Mouse (Mus musculus): Measurements from ENCODE around the gene Slitrk6. TPM values are rescaled to one million over a fixed set of nuclear protein-coding genes. Genes with fewer than 3 reads are reported as not detected.

Gene Slitrk6
- not detected for polyA plus RNA-seq (2017; shearing (Covaris generic))

DNA sequence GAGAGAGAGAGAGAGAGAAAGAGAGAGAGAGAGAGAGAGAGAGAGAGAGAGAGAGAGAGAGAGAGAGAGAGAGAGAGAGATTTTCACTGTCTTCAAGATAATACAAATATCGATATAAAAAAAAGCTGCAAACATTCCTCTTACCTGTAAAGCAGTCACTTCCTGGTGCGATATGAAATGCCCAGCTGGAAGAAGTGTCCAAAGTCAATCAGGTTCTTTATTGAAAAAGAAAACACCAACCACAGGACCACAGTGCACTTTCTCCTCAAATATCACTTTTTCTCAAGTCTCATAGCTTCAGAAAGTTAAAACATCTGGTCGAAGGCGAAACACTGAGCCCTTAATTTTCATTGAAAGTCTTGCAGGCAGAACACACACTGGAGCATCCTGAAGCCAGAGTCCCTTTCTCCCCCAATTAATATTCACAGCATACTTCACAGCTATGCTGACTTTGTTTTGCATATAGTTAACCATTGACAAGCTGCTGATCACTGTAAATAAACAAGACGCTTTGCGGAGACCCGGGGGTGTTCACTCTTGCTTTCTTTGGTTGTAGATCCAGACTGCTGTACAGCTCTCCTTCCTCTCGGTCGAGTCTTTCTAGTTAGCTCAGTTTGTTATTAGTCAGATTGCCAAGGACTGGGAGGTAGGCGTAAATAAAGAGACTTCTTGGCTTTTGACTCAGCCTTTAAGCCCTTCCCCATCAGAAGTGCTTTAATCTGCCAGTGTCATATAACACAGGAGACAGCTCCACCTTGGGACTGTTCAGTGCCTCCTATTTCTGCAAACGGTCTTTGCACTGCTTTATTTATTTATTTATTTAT is at the start of gene Slitrk6:
Gene Slitrk6 (minus strand): TSS at position 666 of the 824 bp plus-strand sequence.

